Mouse (Mus musculus): ENCODE results near the gene Gm34653.
A peak's percentile ranks its signal among the peaks of the same experiment; 100 is the strongest.
"Not testable (repeated sequence)": the region's sequence is repeated elsewhere in the genome, so short reads cannot be mapped to it uniquely, and the experiment has no call there.

Gm34653 gene

GRCm38 (mm10) chr2:34818492-34818891 is 14.3 kb upstream of the Gm34653 start:
- no peak for DNase-seq (ENCODE audit: low spot score)

DNA sequence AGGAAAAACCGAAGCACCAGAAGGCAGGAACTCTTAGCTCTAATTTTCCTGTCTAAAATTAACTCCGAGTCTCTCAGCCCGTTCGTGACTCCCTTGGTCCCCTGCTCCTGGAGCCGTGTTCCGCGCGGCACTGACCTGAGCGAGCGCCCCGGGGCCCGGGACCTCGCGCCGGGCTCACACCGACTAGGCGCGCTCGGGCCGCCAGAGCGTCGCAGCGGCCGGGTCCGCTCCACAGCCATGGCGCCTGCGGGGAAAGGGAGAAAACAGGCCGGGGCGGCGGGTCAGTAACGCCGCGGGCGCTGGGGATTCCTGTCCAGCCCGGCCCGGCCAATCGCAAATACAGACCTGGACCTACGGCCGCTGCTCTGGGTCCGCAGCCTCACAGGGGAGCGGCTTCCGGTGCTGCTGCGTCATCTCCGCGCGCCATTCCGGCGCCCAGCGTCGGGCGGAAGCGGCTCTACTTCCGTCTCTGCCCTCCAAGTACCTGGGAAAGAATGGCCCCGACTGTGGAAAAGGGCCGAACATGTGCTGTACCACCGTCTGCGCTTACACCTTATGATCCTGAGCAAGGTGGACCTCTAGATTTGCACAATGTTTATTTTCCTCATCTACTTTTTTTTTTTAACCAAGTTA is 6.9 kb upstream of the Gm34653 start, which contains the start of gene Fbxw2:
Gene Fbxw2 (minus strand): TSS at position 485 of the 633 bp plus-strand sequence.
- DNase-seq (ENCODE audit: low spot score): peak; percentile 86

DNA sequence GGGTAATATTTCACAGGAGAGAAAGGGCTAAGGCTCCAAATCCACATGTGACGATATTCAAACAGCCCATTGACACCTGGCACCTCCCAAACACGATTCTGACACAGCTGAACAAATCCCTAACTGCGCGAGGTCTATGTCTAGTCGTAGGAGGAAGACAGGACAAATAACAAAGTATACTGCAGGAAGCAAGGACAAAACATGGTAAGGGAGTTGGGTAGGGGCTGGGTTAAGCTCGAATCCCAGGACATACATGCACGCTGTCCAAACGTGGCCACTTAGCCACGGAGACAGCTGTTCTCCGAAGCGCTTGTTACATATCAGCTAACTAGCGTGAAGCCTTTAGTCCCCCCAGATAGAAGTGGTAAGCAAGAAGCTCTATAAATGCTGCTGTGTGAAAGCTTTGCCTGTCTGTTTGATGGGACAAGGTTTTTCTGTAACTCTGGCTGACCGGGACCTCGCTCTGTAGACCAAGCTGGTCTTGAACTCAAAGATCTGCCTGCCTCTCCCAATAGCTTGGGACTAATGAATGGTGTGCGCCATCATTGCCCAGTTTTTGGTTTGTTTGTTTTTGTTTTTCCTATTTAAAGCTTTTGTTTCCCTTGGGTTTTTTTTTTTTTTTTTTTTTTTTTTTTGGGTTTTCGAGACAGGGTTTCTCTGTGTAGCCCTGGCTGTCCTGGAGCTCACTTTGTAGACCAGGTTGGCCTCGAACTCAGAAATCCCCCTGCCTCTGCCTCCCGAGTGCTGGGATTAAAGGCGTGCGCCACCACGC is 6.2 kb upstream of the Gm34653 start:
- peak; percentile 58 for DNase-seq (ENCODE audit: low spot score)

- no peak for DNase-seq (ENCODE audit: low spot score)
Measured at GRCm38 (mm10) chr2:34827591-34827990, 5.2 kb upstream of the Gm34653 start.

GRCm38 (mm10) chr2:34828026-34828425 is 4.8 kb upstream of the Gm34653 start:
- DNase-seq (ENCODE audit: low spot score): no peak

DNA sequence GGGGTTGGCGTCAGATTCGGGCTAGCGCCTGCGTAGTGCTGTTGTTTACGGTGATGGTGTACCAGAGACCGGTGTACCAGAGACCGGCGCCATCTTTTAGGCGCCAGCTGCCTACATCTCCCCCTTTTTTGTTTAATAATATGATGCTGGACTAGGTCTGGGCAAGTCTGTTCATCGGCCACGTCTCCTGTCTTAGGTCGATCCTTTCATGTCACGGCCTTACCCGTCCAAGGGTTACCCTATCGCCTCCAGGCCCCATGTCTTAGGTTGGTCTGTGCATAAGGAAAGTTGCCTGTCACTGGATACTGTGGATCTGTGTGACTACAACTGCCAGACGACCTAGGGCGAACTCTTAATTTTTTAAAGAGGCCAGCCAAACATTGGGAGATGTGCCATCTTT is 2.7 kb upstream of the Gm34653 start:
- DNase-seq (ENCODE audit: low spot score): not testable (repeated sequence)

DNA sequence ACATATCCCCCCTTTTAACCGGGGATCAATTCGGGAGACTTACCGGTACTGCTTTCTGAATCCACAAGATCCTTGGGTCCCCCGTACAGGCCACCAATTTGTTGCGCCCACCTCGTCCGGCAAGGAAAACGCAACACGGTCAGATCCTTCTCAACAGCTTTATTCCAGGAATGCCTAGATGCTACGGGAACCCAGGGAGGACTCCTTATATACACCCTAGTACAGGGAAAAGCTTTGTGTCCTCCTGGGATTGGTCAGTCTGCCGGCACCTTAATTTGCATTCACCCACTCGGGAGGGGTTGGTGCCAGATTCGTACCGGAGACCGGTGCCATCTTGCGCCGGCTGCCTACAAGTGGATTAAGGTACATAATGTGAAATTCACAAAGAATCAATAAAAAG is 817 bp downstream of the Gm34653 start:
- no peak for DNase-seq (ENCODE audit: low spot score)

DNA sequence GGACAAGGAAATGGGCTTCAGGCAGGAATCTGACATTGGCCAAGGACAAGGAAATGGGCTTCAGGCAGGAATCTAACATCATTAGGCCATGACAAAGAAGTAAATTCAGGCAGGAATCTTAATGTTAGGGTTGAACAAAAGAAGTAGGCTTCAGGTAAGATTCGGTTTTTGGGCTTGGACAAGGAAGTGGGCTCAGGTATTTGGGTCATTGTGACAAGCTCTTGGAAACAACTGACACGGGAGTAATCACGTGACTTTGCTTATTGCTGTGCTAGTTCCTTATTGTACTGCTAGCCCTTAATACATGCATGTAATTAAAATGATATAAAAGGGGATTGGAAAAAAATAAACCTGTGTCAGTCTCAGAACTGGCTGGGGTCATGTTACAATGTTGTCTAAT is 2.9 kb downstream of the Gm34653 start:
- no peak for DNase-seq (ENCODE audit: low spot score)

DNA sequence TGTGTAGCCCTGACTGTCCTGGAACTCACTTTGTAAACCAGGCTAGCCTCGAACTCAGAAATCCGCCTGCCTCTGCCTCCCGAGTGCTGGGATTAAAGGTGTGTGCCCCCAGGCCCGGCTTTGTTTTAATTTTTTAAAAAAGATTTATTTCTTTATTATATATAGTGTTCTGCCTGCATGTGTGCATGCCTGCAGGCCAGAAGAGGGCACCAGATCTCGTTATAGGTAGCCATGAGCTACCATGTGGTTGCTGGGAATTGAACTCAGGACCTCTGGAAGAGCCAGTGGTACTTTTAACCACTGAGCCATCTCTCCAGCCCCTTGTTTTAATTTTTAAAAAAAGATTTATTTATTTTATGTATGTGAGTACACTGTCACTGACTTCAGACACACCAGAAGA is 7.3 kb downstream of the Gm34653 start:
- DNase-seq (ENCODE audit: low spot score): not testable (repeated sequence)

DNA sequence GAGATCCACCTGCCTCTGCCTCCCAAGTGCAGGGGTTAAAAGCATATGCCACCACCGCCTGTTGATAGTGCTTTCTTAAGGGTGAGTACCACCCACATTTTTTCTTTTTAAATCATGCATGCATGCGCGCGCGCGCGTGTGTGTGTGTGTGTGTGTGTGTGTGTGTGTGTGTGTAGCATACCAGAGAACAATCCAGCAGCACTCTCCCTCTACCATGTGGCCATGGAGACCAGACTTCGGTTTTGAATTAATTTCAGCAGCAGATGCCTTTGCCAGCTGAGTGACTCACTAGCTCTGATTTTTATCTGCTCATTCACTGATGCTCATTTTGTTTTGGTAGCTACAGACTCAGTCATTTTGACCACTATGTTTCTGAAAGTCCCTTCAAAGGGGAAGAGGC is 8.9 kb downstream of the Gm34653 start:
- no peak for DNase-seq (ENCODE audit: low spot score)

GRCm38 (mm10) chr2:34843211-34843939 is 10.6 kb downstream of the Gm34653 start:
- no peak for DNase-seq (ENCODE audit: low spot score)

DNA sequence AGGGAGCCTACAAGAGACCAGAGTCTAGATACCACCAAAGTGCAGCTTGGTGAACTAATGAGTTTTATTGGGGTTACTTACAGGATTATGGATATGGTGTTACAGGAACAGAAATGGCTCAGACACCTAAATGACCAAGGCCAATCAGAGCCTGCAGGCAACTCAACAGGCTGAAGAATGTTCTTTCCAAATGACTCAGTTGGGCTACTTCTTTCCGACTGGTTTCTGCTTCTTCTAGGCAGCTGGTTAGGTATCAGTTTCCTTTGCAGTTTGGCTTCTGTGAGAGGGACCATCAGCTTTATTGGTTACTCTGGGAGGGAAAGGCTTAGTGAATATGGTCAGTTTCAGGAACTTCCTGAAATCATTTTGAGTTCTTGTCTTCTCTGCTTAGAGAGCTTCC is 14.9 kb downstream of the Gm34653 start:
- DNase-seq (ENCODE audit: low spot score): no peak

- no peak for DNase-seq (ENCODE audit: low spot score)
Measured at GRCm38 (mm10) chr2:34855265-34855664, 22.5 kb downstream of the Gm34653 start.

DNA sequence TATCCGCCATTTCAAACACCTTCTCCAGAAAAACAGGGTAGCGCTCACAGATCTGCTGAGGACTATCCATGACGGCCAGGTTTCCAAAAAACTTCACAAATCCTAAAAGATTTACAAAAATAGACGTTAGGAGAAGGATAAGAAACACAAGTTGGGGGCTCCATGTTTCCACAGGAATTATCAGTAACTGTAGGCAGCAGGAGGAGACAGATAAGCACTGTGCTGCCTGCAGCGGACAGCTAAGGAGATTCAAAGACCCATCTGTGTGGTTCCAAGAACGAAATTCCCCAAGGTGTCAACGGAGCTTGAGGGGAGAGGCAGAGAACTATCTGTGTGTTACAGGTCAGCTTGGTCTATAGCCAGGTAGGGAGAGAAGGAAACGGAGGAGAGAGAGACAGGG is 24.9 kb downstream of the Gm34653 start:
- DNase-seq (ENCODE audit: low spot score): peak; percentile 30

GRCm38 (mm10) chr2:34869680-34870079 is 36.9 kb downstream of the Gm34653 start:
- DNase-seq (ENCODE audit: low spot score): peak; percentile 83

GRCm38 (mm10) chr2:34870520-34871474 is 38.0 kb downstream of the Gm34653 start:
- DNase-seq (ENCODE audit: low spot score): peak; percentile 100

GRCm38 (mm10) chr2:34874271-34874670 is 41.5 kb downstream of the Gm34653 start, which contains the start of gene Cutal:
Cutal (plus strand) TSS chr2:34874396.
- DNase-seq (ENCODE audit: low spot score): no peak

- DNase-seq (ENCODE audit: low spot score): no peak
Measured at GRCm38 (mm10) chr2:34874816-34875345, 42.1 kb downstream of the Gm34653 start, which contains the start of gene Psmd5. Psmd5 (minus strand) TSS chr2:34874968.

- DNase-seq (ENCODE audit: low spot score): no peak
Measured at GRCm38 (mm10) chr2:34880054-34880453, 47.2 kb downstream of the Gm34653 start.

GRCm38 (mm10) chr2:34882757-34883156 is 50.0 kb downstream of the Gm34653 start:
- DNase-seq (ENCODE audit: low spot score): no peak

GRCm38 (mm10) chr2:34883190-34883589 is 50.4 kb downstream of the Gm34653 start:
- DNase-seq (ENCODE audit: low spot score): no peak
